Mouse (Mus musculus) CH12.LX (cell line): ENCODE data around the gene Tmem266. TPM values are rescaled to one million over a fixed set of nuclear protein-coding genes. Genes with fewer than 3 reads are reported as not detected.
A peak's percentile ranks its signal among the peaks of the same experiment; 100 is the strongest.

Experiments
- DNase-seq: peaks from one replicate; pipeline ENCODE4 v3.0.0-alpha.2; 2013; ENCODE audit errors: extremely low read depth
- H3K27ac ChIP-seq: 2 replicates; pipeline ENCODE4 v1.5.1; 2012; ENCODE audit warnings: low read depth, mild to moderate bottlenecking, control low read depth, moderate library complexity; ENCODE audit not compliant: insufficient read depth
- H3K27me3 ChIP-seq: replicated peaks from 2 replicates; pipeline ENCODE3; 2012; ENCODE audit warnings: inconsistent platforms
- H3K36me3 ChIP-seq, 2 experiments: replicated peaks in 1 of 2; 2 replicates each; pipeline versions ENCODE3 to v1.6.1; 2012; ENCODE audit warnings: inconsistent platforms in 1 of 2, low read length in 1 of 2, mild to moderate bottlenecking in 1 of 2, mixed read lengths in 1 of 2, moderate library complexity in 1 of 2; ENCODE audit not compliant: control insufficient read depth in 1 of 2, insufficient read depth in 1 of 2
- H3K4me1 ChIP-seq, 2 experiments: 2 replicates each; pipeline ENCODE4 v1.6.1; 2012; ENCODE audit warnings: inconsistent platforms in 1 of 2, moderate library complexity in 1 of 2; ENCODE audit not compliant: insufficient read depth in 2 of 2, control insufficient read depth in 1 of 2
- H3K4me2 ChIP-seq: 2 replicates; pipeline ENCODE4 v1.6.1; 2012; ENCODE audit warnings: low read depth, mild to moderate bottlenecking, control low read depth; ENCODE audit not compliant: poor library complexity, insufficient read depth, severe bottlenecking
- H3K4me3 ChIP-seq, 3 experiments: fragments of 150-350 bp in 1 of 3; sonication (generic) in 1 of 3; replicated peaks in 1 of 3; 2 replicates each; pipeline versions ENCODE3 to v1.5.1; 2011 to 2012; ENCODE audit warnings: low read depth in 2 of 3, low read length in 2 of 3, mild to moderate bottlenecking in 2 of 3, moderate library complexity in 2 of 3, control low read depth in 1 of 3, improper control_type of control experiment in 1 of 3, inconsistent platforms in 1 of 3, mixed read lengths in 1 of 3; ENCODE audit not compliant: poor library complexity in 1 of 3
- H3K79me2 ChIP-seq: replicated peaks from 2 replicates; pipeline ENCODE4 v1.6.1; 2012; ENCODE audit warnings: mild to moderate bottlenecking, moderate library complexity; ENCODE audit not compliant: control insufficient read depth, poor library complexity, insufficient read depth, severe bottlenecking; ENCODE audit errors: extremely low read depth
- H3K9ac ChIP-seq: 2 replicates; pipeline ENCODE4 v1.6.1; 2012; ENCODE audit warnings: low read depth, mild to moderate bottlenecking, control low read depth, moderate library complexity; ENCODE audit not compliant: insufficient read depth
- H3K9me3 ChIP-seq: replicated peaks from 2 replicates; pipeline ENCODE3; 2012; ENCODE audit warnings: low read length, inconsistent platforms, mixed read lengths
- CHD2 ChIP-seq: IDR thresholded peaks from 2 replicates; pipeline ENCODE4 v1.6.1; 2011; ENCODE audit warnings: low read length, improper control_type of control experiment
- CTCF ChIP-seq, 2 experiments: IDR thresholded peaks in 1 of 2; conservative IDR thresholded peaks in 1 of 2; 2 replicates each; pipeline ENCODE4 v1.5.1; 2011 to 2012; ENCODE audit warnings: low read depth in 2 of 2, low read length in 2 of 2, improper control_type of control experiment in 1 of 2, inconsistent platforms in 1 of 2, mild to moderate bottlenecking in 1 of 2, moderate library complexity in 1 of 2
- E2F4 ChIP-seq: IDR thresholded peaks from 2 replicates; pipeline ENCODE4 v1.6.1; 2011; ENCODE audit warnings: low read depth, low read length, improper control_type of control experiment; ENCODE audit not compliant: insufficient replicate concordance
- ELF1 ChIP-seq: IDR thresholded peaks from 2 replicates; pipeline ENCODE4 v1.6.1; 2014; ENCODE audit warnings: low read depth, mild to moderate bottlenecking, inconsistent platforms, low read length, improper control_type of control experiment
- EP300 ChIP-seq: IDR thresholded peaks from 2 replicates; pipeline ENCODE4 v1.6.1; 2011; ENCODE audit warnings: low read length, improper control_type of control experiment
- GABPA ChIP-seq: IDR thresholded peaks from 2 replicates; pipeline ENCODE4 v1.6.1; 2012; ENCODE audit warnings: low read depth, low read length, improper control_type of control experiment, inconsistent platforms; ENCODE audit not compliant: insufficient replicate concordance
- JUN ChIP-seq: IDR thresholded peaks from 2 replicates; pipeline ENCODE4 v1.6.1; 2011; ENCODE audit warnings: low read depth, mild to moderate bottlenecking, low read length, improper control_type of control experiment, moderate library complexity; ENCODE audit not compliant: insufficient read depth
- MAX ChIP-seq: IDR thresholded peaks from 2 replicates; pipeline ENCODE4 v1.6.1; 2011; ENCODE audit warnings: low read length, improper control_type of control experiment
- MAZ ChIP-seq: IDR thresholded peaks from 2 replicates; pipeline ENCODE4 v1.6.1; 2012; ENCODE audit warnings: low read depth, mild to moderate bottlenecking, inconsistent platforms, low read length, improper control_type of control experiment, moderate library complexity
- MXI1 ChIP-seq: IDR thresholded peaks from 2 replicates; pipeline ENCODE4 v1.6.1; 2011; ENCODE audit warnings: mild to moderate bottlenecking, low read depth, low read length, improper control_type of control experiment
- PAX5 ChIP-seq: IDR thresholded peaks from 2 replicates; pipeline ENCODE4 v1.6.1; 2012; ENCODE audit warnings: low read length, inconsistent platforms, mixed read lengths
- POLR2A ChIP-seq: IDR thresholded peaks from 2 replicates; pipeline ENCODE4 v1.6.1; 2011; ENCODE audit warnings: low read depth, mild to moderate bottlenecking, improper control_type of control experiment, low read length
- RCOR1 ChIP-seq: conservative IDR thresholded peaks from 2 replicates; pipeline ENCODE4 v1.6.1; 2012; ENCODE audit warnings: low read depth, mild to moderate bottlenecking, inconsistent platforms, low read length, improper control_type of control experiment
- SMC3 ChIP-seq: IDR thresholded peaks from 2 replicates; pipeline ENCODE4 v1.6.1; 2011; ENCODE audit warnings: low read depth, low read length, improper control_type of control experiment
- TBP ChIP-seq: conservative IDR thresholded peaks from 2 replicates; pipeline ENCODE4 v1.6.1; 2011; ENCODE audit warnings: low read depth, low read length, improper control_type of control experiment
- TCF12 ChIP-seq: IDR thresholded peaks from 2 replicates; pipeline ENCODE4 v1.6.1; 2014; ENCODE audit warnings: low read depth, mild to moderate bottlenecking, inconsistent platforms, low read length, improper control_type of control experiment
- USF1 ChIP-seq: IDR thresholded peaks from 2 replicates; pipeline ENCODE4 v1.6.1; 2014; ENCODE audit warnings: low read depth, mild to moderate bottlenecking, inconsistent platforms, low read length, improper control_type of control experiment
- USF2 ChIP-seq: conservative IDR thresholded peaks from 2 replicates; pipeline ENCODE4 v1.6.1; 2011; ENCODE audit warnings: low read depth, low read length, improper control_type of control experiment
- ZC3H11A ChIP-seq: IDR thresholded peaks from 2 replicates; pipeline ENCODE4 v1.6.1; 2012; ENCODE audit warnings: low read depth, mild to moderate bottlenecking, inconsistent platforms, low read length, improper control_type of control experiment
- ZKSCAN1 ChIP-seq: IDR thresholded peaks from 2 replicates; pipeline ENCODE4 v1.6.1; 2012; ENCODE audit warnings: low read depth, inconsistent platforms, low read length, improper control_type of control experiment, borderline replicate concordance
- dilution Hi-C: fragments of 300-500 bp; cut with MboI; formaldehyde crosslinking; loops from 2 replicates; pipeline ENCODE4 v1.14.3; 2020; ENCODE audit warnings: low sequenced_read_pairs; ENCODE audit not compliant: extremely low pct_unique_long_range_greater_than_20kb, extremely low pct_ligation_motif_present
- in situ Hi-C: fragments of 300-500 bp; cut with MboI; formaldehyde crosslinking; loops from 3 replicates; pipeline ENCODE4 v1.14.3; 2019; ENCODE audit warnings: low sequenced_read_pairs, low pct_ligation_motif_present, low pct_unique_long_range_greater_than_20kb, mixed read lengths
- polyA plus RNA-seq: library from polyadenylated mRNA; unstranded; fragments of >175 nt; gene quantifications from 2 replicates; pipeline ENCODE4 v1.2.1, GENCODE M21; 2012; ENCODE audit warnings: low read depth; ENCODE audit not compliant: insufficient read length
- total RNA-seq, 2 experiments: library from RNA; depleted of rRNA; stranded (reverse); fragments of 300-350 nt in 1 of 2; fragments of >200 nt in 1 of 2; gene quantifications; 2 replicates each; pipeline ENCODE4 v1.2.3; 2012 to 2014

Tmem266 gene
- total and polyA plus RNA-seq, 3 experiments, result not detected

- dilution Hi-C loops, result no loop called here
- H3K36me3 ChIP-seq, result no peaks in the 10 kb centered on the region
- H3K4me3 ChIP-seq, result no peak overlapping the region
- peaks cover 0 to 11% of the 10 kb centered on the region in 2 experiments; a peak in 2 of 4 replicates for H3K4me1 ChIP-seq
- H3K9ac ChIP-seq, result no peak overlapping the region
- in situ Hi-C loops, result no loop called here
- no peaks in the 10 kb centered on the region for H3K9me3 ChIP-seq
- H3K4me2 ChIP-seq, result no peak overlapping the region
- no peaks in the 10 kb centered on the region for H3K79me2 ChIP-seq
- no peak overlapping the region for H3K27ac ChIP-seq
- TF ChIP-seq ZC3H11A (no peak), EP300 (no peak)
- DNase-seq, result no peak
- peaks cover 49% of the 10 kb centered on the region for H3K27me3 ChIP-seq
Observed at GRCm38 (mm10) chr9:55345332-55345731, 18.6 kb downstream of the Tmem266 start.

GRCm38 (mm10) chr9:55348664-55349063 is 22.0 kb downstream of the Tmem266 start:
- Histone ChIP-seq H3K4me1 (peaks cover 0 to 11% of the 10 kb centered on the region in 2 experiments; a peak in 2 of 4 replicates), H3K27me3 (peaks cover 42% of the 10 kb centered on the region), H3K79me2 (no peaks in the 10 kb centered on the region), H3K9me3 (no peaks in the 10 kb centered on the region), H3K4me2 (no peak overlapping the region), H3K27ac (no peak overlapping the region), H3K36me3 (no peaks in the 10 kb centered on the region), H3K4me3 (no peak overlapping the region), H3K9ac (no peak overlapping the region)
- peak; percentile 26 for DNase-seq
- TF ChIP-seq CHD2, result no peak
- TF ChIP-seq E2F4, result no peak
- no peak for TF ChIP-seq JUN
- TF ChIP-seq MAX, result no peak
- TF ChIP-seq USF2, result no peak
- TF ChIP-seq ELF1, result no peak
- TF ChIP-seq PAX5, result no peak
- TF ChIP-seq POLR2A, result no peak
- TF ChIP-seq TCF12, result no peak
- no peak for TF ChIP-seq TBP
- TF ChIP-seq SMC3, result no peak
- TF ChIP-seq CTCF (conservative IDR thresholded peaks at IDR 0.05 in 1 of 2, IDR thresholded peaks at IDR 0.05 in 1 of 2; ENCODE audit: low read depth in 2 of 2, low read length in 2 of 2), result no peak
- TF ChIP-seq RCOR1, result no peak
- TF ChIP-seq MXI1, result no peak
- TF ChIP-seq MAZ, result no peak
- TF ChIP-seq EP300, result no peak
- TF ChIP-seq GABPA, result no peak
- TF ChIP-seq USF1, result no peak
- TF ChIP-seq ZKSCAN1, result no peak
- no peak for TF ChIP-seq ZC3H11A
- dilution Hi-C loops (no loop called here), in situ Hi-C loops (no loop called here)
